Mouse (Mus musculus): ENCODE measurements around the gene Mlip. TPM values are rescaled to one million over a fixed set of nuclear protein-coding genes. Genes with fewer than 3 reads are reported as not detected.

Gene Mlip
- 0.59 and 0.60 TPM in 2 replicates for polyA plus RNA-seq (2015; fragmentation: Nextera tagmentation; extraction: Ambion mirVana)

- no peak within 1 kb of the TSS for H3K4me2 ChIP-seq (ENCODE audit: low read depth, low read length)
- no peak within 1 kb of the TSS for H3K4me3 ChIP-seq (ENCODE audit: low read length)
- H3K9ac ChIP-seq (ENCODE audit: low read depth, low read length), result no peak within 1 kb of the TSS
- no peaks in the 10 kb centered on the region for H3K27me3 ChIP-seq (replicated peaks; ENCODE audit: control insufficient read depth, insufficient read depth, low read length)
- no peaks in the 10 kb centered on the region for H3K4me1 ChIP-seq (ENCODE audit: control insufficient read depth, insufficient read depth, low read length)
- no peak within 1 kb of the TSS for H3K27ac ChIP-seq (ENCODE audit: low read length)
- no peaks in the 10 kb centered on the region for H3K9me3 ChIP-seq (ENCODE audit: control insufficient read depth, low read length)
- WGBS, result 58% methylated on average over 14 of the region's 14 CpGs
- H3K36me3 ChIP-seq (ENCODE audit: control insufficient read depth, insufficient read depth, low read length), result no peaks in the 10 kb centered on the region
- ATAC-seq, result no peak
Measured at GRCm38 (mm10) chr9:77352432-77353175, at the start of gene Mlip. Mlip (minus strand) TSS chr9:77352969.

GRCm38 (mm10) chr9:77399801-77400200 lies 47.0 kb upstream of the Mlip start:
- no peaks in the 10 kb centered on the region for H3K36me3 ChIP-seq (ENCODE audit: control insufficient read depth, insufficient read depth, low read length)
- no peak overlapping the region for H3K27ac ChIP-seq (ENCODE audit: low read length)
- no peak for ATAC-seq
- no peak overlapping the region for H3K4me2 ChIP-seq (ENCODE audit: low read depth, low read length)
- H3K9me3 ChIP-seq (ENCODE audit: control insufficient read depth, low read length), result no peaks in the 10 kb centered on the region
- H3K9ac ChIP-seq (ENCODE audit: low read depth, low read length), result no peak overlapping the region
- 91% methylated on average over 5 of the region's 5 CpGs for WGBS
- no peaks in the 10 kb centered on the region for H3K4me1 ChIP-seq (ENCODE audit: control insufficient read depth, insufficient read depth, low read length)
- no peaks in the 10 kb centered on the region for H3K27me3 ChIP-seq (replicated peaks; ENCODE audit: control insufficient read depth, insufficient read depth, low read length)
- no peak overlapping the region for H3K4me3 ChIP-seq (ENCODE audit: low read length)

DNA sequence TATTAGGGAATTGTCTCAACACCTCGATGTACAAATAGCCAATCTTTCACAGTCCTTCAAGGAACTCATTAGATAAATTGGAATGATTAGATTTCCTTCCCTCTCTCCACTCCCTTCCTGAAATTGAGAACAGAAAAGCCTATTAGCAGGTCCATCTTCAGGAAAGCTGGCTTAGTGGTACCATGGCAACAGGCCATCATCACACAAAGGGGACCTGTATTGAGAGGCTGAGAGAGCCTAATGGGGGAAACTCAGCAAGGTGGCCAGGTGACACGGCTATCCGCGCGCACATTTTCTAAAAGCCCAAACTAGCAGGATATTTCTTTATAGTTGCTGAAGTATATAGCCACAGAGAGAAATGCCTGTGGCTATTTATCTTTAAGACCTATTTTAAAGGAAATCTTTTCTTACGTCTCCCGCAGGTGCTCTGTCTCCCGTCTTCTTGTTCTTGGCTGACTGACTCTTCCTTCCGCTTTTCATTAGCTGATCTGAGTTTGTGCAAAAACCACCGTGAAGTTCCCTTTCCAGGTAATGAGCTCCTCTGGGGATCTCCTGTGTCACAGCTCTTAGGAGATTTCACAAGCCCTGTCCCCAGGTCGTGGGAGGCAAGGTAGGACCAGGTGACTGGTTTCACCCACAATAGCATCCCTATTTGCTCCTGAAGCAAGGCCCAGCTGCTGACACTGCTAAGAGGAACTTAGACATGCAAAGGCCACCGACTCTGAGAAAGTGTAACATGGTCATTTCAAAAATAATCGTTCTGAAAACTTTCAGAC lies 46.3 kb upstream of the Mlip start:
- no peaks in the 10 kb centered on the region for H3K36me3 ChIP-seq (ENCODE audit: control insufficient read depth, insufficient read depth, low read length)
- no peak overlapping the region for H3K27ac ChIP-seq (ENCODE audit: low read length)
- no peak overlapping the region for H3K9ac ChIP-seq (ENCODE audit: low read depth, low read length)
- no peaks in the 10 kb centered on the region for H3K9me3 ChIP-seq (ENCODE audit: control insufficient read depth, low read length)
- no peak overlapping the region for H3K4me2 ChIP-seq (ENCODE audit: low read depth, low read length)
- H3K4me3 ChIP-seq (ENCODE audit: low read length), result no peak overlapping the region
- 75% methylated on average over 13 of the region's 13 CpGs for WGBS
- H3K27me3 ChIP-seq (replicated peaks; ENCODE audit: control insufficient read depth, insufficient read depth, low read length), result no peaks in the 10 kb centered on the region
- H3K4me1 ChIP-seq (ENCODE audit: control insufficient read depth, insufficient read depth, low read length), result no peaks in the 10 kb centered on the region
- no peak for ATAC-seq

DNA sequence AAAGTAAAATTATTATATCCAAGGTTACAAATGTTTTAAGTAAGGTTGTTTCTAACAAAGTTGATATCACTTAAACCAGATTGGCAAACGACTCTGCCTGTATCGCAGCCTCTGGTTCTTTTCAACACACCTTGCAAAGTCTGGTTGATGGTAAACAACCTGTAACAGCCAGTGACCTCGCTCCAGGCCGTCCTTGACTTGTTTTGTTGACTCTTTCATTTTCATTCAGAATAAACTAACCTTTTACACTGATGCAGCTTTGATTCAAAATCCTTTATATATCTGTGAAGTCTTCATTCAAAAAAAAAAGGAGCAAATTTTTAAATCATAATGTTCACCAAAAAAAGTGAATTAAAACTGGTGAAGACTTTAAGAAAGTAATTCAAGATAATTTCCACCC lies 44.3 kb upstream of the Mlip start:
- H3K4me3 ChIP-seq (ENCODE audit: low read length), result no peak overlapping the region
- H3K27ac ChIP-seq (ENCODE audit: low read length), result no peak overlapping the region
- no peak overlapping the region for H3K4me2 ChIP-seq (ENCODE audit: low read depth, low read length)
- no peak for ATAC-seq
- 34% methylated on average over 4 of the region's 4 CpGs for WGBS
- no peak overlapping the region for H3K9ac ChIP-seq (ENCODE audit: low read depth, low read length)
- H3K9me3 ChIP-seq (ENCODE audit: control insufficient read depth, low read length), result no peaks in the 10 kb centered on the region
- H3K4me1 ChIP-seq (ENCODE audit: control insufficient read depth, insufficient read depth, low read length), result no peaks in the 10 kb centered on the region
- H3K36me3 ChIP-seq (ENCODE audit: control insufficient read depth, insufficient read depth, low read length), result no peaks in the 10 kb centered on the region
- H3K27me3 ChIP-seq (replicated peaks; ENCODE audit: control insufficient read depth, insufficient read depth, low read length), result no peaks in the 10 kb centered on the region

DNA sequence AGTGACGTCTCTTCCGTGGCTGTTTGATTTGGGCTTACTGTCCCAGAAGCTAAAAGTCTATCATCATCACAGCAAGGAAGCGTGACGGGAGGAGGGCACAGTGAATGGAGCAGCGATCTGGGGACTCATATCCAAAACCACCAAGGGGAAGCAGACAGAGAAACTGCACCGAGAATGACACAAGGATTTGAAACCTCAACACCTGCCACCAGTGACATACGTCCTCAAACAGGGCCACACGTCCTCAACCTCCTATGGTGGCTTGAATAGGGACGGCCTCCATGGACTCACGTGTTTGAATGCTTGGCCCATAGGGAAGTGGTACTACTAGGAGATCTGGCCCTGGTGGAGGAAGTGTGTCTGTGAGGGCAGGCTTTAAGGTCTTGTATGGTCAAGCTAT lies 38.5 kb upstream of the Mlip start:
- Histone ChIP-seq H3K27me3 (replicated peaks; ENCODE audit: control insufficient read depth, insufficient read depth, low read length) (no peaks in the 10 kb centered on the region), H3K4me3 (ENCODE audit: low read length) (no peak overlapping the region), H3K9ac (ENCODE audit: low read depth, low read length) (no peak overlapping the region), H3K9me3 (ENCODE audit: control insufficient read depth, low read length) (no peaks in the 10 kb centered on the region), H3K27ac (ENCODE audit: low read length) (no peak overlapping the region), H3K4me2 (ENCODE audit: low read depth, low read length) (no peak overlapping the region), H3K4me1 (ENCODE audit: control insufficient read depth, insufficient read depth, low read length) (no peaks in the 10 kb centered on the region), H3K36me3 (ENCODE audit: control insufficient read depth, insufficient read depth, low read length) (no peaks in the 10 kb centered on the region)
- WGBS, result 91% methylated on average over 10 of the region's 10 CpGs
- no peak for ATAC-seq

- Histone ChIP-seq H3K27me3 (replicated peaks; ENCODE audit: control insufficient read depth, insufficient read depth, low read length) (no peaks in the 10 kb centered on the region), H3K4me1 (ENCODE audit: control insufficient read depth, insufficient read depth, low read length) (no peaks in the 10 kb centered on the region), H3K4me3 (ENCODE audit: low read length) (no peak overlapping the region), H3K27ac (ENCODE audit: low read length) (no peak overlapping the region), H3K4me2 (ENCODE audit: low read depth, low read length) (no peak overlapping the region), H3K36me3 (ENCODE audit: control insufficient read depth, insufficient read depth, low read length) (no peaks in the 10 kb centered on the region), H3K9ac (ENCODE audit: low read depth, low read length) (no peak overlapping the region), H3K9me3 (ENCODE audit: control insufficient read depth, low read length) (no peaks in the 10 kb centered on the region)
- ATAC-seq, result no peak
- 75% methylated on average over 8 of the region's 8 CpGs for WGBS
Measured at GRCm38 (mm10) chr9:77388956-77389355, 36.2 kb upstream of the Mlip start.

DNA sequence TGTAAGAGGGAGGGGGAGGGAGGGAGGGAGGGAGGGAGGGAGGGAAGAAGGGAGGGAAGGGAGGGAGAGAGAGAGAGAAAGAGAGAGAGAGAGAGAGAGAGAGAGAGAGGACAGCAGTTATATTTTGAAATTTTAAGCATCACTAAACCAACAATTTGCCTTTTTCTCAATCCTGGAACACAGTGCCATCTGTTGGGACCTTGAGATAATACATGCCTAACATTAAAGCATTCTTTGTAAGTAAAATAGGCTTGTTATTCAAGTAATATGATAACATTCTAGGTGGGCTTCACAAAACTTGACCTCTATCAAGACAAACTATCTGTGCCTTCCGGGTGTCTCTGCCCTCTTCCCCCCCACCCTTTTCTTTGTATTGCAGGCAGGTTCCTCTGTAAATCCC lies 34.0 kb upstream of the Mlip start:
- Histone ChIP-seq H3K4me1 (ENCODE audit: control insufficient read depth, insufficient read depth, low read length) (no peaks in the 10 kb centered on the region), H3K9me3 (ENCODE audit: control insufficient read depth, low read length) (no peaks in the 10 kb centered on the region), H3K9ac (ENCODE audit: low read depth, low read length) (no peak overlapping the region), H3K27me3 (replicated peaks; ENCODE audit: control insufficient read depth, insufficient read depth, low read length) (no peaks in the 10 kb centered on the region), H3K27ac (ENCODE audit: low read length) (no peak overlapping the region), H3K4me2 (ENCODE audit: low read depth, low read length) (no peak overlapping the region), H3K4me3 (ENCODE audit: low read length) (no peak overlapping the region), H3K36me3 (ENCODE audit: control insufficient read depth, insufficient read depth, low read length) (no peaks in the 10 kb centered on the region)
- 13% methylated on average over 1 of the region's 1 CpGs for WGBS
- no peak for ATAC-seq

DNA sequence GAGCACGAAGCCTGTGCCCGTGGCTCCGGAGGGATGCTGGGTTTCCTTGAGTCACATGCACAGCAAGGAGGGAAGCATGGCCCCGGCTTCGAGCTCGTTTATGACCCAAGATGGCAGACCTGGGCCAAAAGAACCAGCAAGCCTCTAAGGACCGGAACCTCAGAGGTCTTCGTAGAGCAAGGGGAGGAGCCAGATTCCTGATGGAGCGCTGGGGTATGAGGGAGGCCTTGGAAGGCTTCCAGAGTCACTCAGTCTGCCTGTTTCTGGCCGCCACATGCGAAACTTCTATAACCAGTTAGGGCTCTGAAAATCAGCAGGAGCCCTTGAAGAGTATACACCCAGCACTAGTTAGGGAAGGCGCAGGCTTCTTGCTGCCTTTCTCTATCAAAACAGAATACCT lies 32.8 kb upstream of the Mlip start:
- 69% methylated on average over 12 of the region's 12 CpGs for WGBS
- H3K9ac ChIP-seq (ENCODE audit: low read depth, low read length), result no peak overlapping the region
- no peaks in the 10 kb centered on the region for H3K36me3 ChIP-seq (ENCODE audit: control insufficient read depth, insufficient read depth, low read length)
- no peaks in the 10 kb centered on the region for H3K4me1 ChIP-seq (ENCODE audit: control insufficient read depth, insufficient read depth, low read length)
- no peaks in the 10 kb centered on the region for H3K27me3 ChIP-seq (replicated peaks; ENCODE audit: control insufficient read depth, insufficient read depth, low read length)
- no peak overlapping the region for H3K4me3 ChIP-seq (ENCODE audit: low read length)
- no peak overlapping the region; the same call in 1 of the 2 replicates for H3K4me2 ChIP-seq (ENCODE audit: low read depth, low read length)
- no peak for ATAC-seq
- no peak overlapping the region for H3K27ac ChIP-seq (ENCODE audit: low read length)
- no peaks in the 10 kb centered on the region for H3K9me3 ChIP-seq (ENCODE audit: control insufficient read depth, low read length)

GRCm38 (mm10) chr9:77384651-77385050 lies 31.9 kb upstream of the Mlip start:
- WGBS, result 86% methylated on average over 9 of the region's 9 CpGs
- no peak for ATAC-seq
- H3K4me2 ChIP-seq (ENCODE audit: low read depth, low read length), result no peak overlapping the region

More at GRCm38 (mm10) chr9:77384651-77385050, 31.9 kb upstream of the Mlip start:
- no peak overlapping the region for H3K4me3 ChIP-seq (ENCODE audit: low read length)
- no peaks in the 10 kb centered on the region for H3K4me1 ChIP-seq (ENCODE audit: control insufficient read depth, insufficient read depth, low read length)
- no peaks in the 10 kb centered on the region for H3K9me3 ChIP-seq (ENCODE audit: control insufficient read depth, low read length)
- H3K36me3 ChIP-seq (ENCODE audit: control insufficient read depth, insufficient read depth, low read length), result no peaks in the 10 kb centered on the region
- no peak overlapping the region for H3K27ac ChIP-seq (ENCODE audit: low read length)
- H3K9ac ChIP-seq (ENCODE audit: low read depth, low read length), result no peak overlapping the region
- no peaks in the 10 kb centered on the region for H3K27me3 ChIP-seq (replicated peaks; ENCODE audit: control insufficient read depth, insufficient read depth, low read length)
